Mouse (Mus musculus): ENCODE results near the gene Pex1.

- TF ChIP-seq CTCF (IDR thresholded peaks at IDR 0.05; ENCODE audit: low read depth, low read length) (no peak), POLR2A (IDR thresholded peaks at IDR 0.05; ENCODE audit: extremely low read depth, insufficient read depth, low read length) (no peak)
Observed at GRCm38 (mm10) chr5:3648849-3649210, 53.0 kb downstream of the Pex1 start.

Data from liver, adult 2 months (tissue).